Mouse (Mus musculus): ENCODE data around the gene Fkbp4. TPM values are rescaled to one million over a fixed set of nuclear protein-coding genes. Genes with fewer than 3 reads are reported as not detected.
"Not testable (repeated sequence)": the region's sequence is repeated elsewhere in the genome, so short reads cannot be mapped to it uniquely, and the experiment has no call there.

Gene Fkbp4
- polyA plus RNA-seq, 1 experiment from 2014 or later: 727 TPM

DNA sequence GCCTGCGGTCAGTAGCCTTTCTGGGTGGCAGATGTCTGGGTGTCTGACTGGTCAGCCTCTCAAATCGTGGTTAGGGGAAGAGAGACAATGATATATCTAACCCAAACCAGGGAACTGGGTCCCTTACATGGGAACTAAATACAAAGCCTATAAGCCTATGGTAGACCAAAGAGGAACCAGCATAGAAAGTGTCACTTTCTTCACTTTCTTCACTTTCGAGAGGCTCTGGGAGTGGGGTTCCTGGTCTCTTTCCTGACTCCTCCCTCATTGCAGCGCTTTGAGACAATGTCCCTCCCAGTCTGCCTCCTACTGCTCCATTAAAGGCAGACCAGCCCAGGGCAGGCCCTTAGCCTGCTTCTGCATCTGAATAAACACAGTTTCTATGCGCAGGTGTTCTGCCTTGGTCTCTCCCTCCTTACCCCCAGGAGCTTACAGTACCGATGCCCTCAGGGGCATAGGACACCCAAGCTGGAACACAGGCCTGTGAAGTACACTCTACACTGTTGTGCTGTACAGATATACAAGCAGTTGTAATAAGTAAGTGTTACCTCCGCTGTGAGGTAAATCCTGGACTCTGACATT is 29.8 kb downstream of the Fkbp4 start:
- no peak for DNase-seq (ENCODE audit: low spot score)
- Histone ChIP-seq H3K4me1 (no peaks in the 10 kb centered on the region), H3K9me3 (replicated peaks) (no peaks in the 10 kb centered on the region), H3K36me3 (peaks cover 80% of the 10 kb centered on the region), H3K27me3 (ENCODE audit: low read depth, poor library complexity, severe bottlenecking) (no peaks in the 10 kb centered on the region), H3K27ac (replicated peaks) (no peak overlapping the region), H3K4me3 (no peak overlapping the region)
- 88% methylated on average over 7 of the region's 7 CpGs for whole genome bisulfite sequencing

DNA sequence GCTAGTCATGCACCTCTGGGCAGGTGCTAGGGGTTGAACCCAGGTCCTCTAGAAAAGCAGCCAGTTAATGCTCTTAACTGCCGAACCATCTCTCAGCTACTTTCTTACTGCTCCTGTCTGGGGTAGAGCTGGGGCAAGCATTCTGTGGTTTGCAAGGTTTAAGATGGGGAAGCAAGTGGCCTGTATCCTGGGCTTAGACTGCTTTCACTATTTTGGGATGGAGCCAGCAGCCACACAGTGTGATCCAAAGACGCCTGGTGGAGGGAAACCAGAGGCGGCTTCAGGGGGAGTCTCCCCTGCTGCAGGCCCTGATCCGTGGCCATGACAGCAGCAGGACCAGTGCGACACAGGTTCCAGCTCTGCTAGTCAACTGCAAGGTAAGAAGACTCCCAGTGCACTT is 33.8 kb downstream of the Fkbp4 start:
- DNase-seq (ENCODE audit: low spot score): no peak
- Histone ChIP-seq H3K27ac (replicated peaks) (no peak overlapping the region), H3K36me3 (peaks cover 41% of the 10 kb centered on the region), H3K4me3 (no peak overlapping the region), H3K27me3 (ENCODE audit: low read depth, poor library complexity, severe bottlenecking) (no peaks in the 10 kb centered on the region), H3K4me1 (peaks cover 10% of the 10 kb centered on the region), H3K9me3 (replicated peaks) (no peaks in the 10 kb centered on the region)
- WGBS: 55% methylated on average over 5 of the region's 5 CpGs

DNA sequence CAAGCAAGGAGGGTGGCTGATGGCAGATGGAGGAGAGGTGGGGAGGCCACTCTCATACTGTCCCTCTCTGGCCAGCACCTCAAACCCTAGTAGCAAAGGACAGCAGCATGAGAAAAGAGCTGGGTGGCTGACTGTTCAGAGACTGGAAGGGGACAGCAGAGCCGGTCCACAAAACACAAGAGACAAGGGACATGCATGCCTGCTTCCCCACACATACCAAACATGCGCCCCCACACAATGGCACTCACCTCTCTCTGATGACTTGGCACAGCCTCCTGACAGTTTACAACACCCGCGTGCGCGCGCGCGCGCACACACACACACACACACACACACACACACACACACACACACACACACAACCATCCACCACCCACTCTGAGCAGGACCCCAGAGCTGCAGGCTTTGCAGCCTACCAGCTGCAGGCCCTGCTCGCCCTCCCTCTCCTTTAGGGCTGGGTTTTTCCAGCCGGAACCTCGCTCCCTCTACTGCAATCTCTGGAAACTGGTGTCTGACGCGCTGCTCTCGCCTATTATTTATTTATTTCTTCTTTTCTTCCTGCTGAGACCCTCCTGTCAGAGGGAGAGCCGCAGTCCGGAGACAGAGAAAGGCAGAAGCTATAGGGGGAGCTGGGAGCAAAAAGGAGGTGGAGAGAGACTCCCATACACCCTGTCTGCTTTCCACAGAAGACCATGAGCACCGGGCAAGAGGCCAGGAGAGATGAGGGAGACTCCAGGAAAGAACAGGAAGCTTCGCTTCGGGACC is 38.9 kb downstream of the Fkbp4 start:
- H3K4me3 ChIP-seq: peak overlapping the region; percentile 27; the same call in 1 of the 2 replicates
- DNase-seq (ENCODE audit: low spot score): peak; percentile 28

GRCm38 (mm10) chr6:128398996-128399395 is 39.5 kb downstream of the Fkbp4 start, which contains the start of gene Nrip2:
Gene Nrip2, plus strand, starts transcription at chr6:128399296.
- no peak for DNase-seq (ENCODE audit: low spot score)
- no peaks in the 10 kb centered on the region for H3K27me3 ChIP-seq (ENCODE audit: low read depth, poor library complexity, severe bottlenecking)
- H3K4me1 ChIP-seq: peaks cover 15% of the 10 kb centered on the region
- no peaks in the 10 kb centered on the region for H3K9me3 ChIP-seq (replicated peaks)
- H3K27ac ChIP-seq (replicated peaks): peak within 1 kb of the TSS; percentile 24; the same call in 1 of the 2 replicates
- WGBS: 81% methylated on average over 3 of the region's 3 CpGs
- H3K36me3 ChIP-seq: no peaks in the 10 kb centered on the region
- peak within 1 kb of the TSS; percentile 27; the same call in 1 of the 2 replicates for H3K4me3 ChIP-seq

More for the DNA sequence above, 38.9 kb downstream of the Fkbp4 start:
- no peaks in the 10 kb centered on the region for H3K27me3 ChIP-seq (ENCODE audit: low read depth, poor library complexity, severe bottlenecking)
- H3K4me1 ChIP-seq: peaks cover 15% of the 10 kb centered on the region
- 50% methylated on average over 21 of the region's 21 CpGs for WGBS
- peak overlapping the region; percentile 24; the same call in 1 of the 2 replicates for H3K27ac ChIP-seq (replicated peaks)
- H3K36me3 ChIP-seq: no peaks in the 10 kb centered on the region
- H3K9me3 ChIP-seq (replicated peaks): no peaks in the 10 kb centered on the region

GRCm38 (mm10) chr6:128397574-128398261 is 40.8 kb downstream of the Fkbp4 start:
- no peaks in the 10 kb centered on the region for H3K9me3 ChIP-seq (replicated peaks)
- H3K27ac ChIP-seq (replicated peaks): no peak overlapping the region
- no peak overlapping the region for H3K4me3 ChIP-seq
- DNase-seq (ENCODE audit: low spot score): no peak
- WGBS: 80% methylated on average over 7 of the region's 7 CpGs
- no peaks in the 10 kb centered on the region for H3K36me3 ChIP-seq
- H3K27me3 ChIP-seq (ENCODE audit: low read depth, poor library complexity, severe bottlenecking): no peaks in the 10 kb centered on the region
- H3K4me1 ChIP-seq: peaks cover 15% of the 10 kb centered on the region

DNA sequence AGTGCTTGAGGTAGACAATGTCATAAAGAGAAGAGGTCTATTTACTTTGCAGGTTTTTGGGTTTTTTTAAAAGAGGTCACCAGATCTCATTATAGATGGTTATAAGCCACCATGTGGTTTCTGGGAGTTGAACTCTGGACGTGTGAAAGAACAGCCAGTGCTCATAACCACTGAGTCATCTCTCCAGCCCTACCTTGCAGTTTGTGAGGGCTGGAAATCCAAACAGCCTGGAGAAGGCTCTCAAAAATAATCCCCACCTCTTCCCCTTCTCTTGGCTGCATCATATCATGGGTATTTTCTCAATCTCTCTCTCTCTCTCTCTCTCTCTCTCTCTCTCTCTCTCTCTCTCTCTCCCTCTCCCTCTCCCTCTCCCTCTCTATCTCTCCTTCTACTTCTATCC is 47.8 kb downstream of the Fkbp4 start:
- H3K36me3 ChIP-seq: no peaks in the 10 kb centered on the region
- WGBS: 75% methylated on average over 1 of the region's 1 CpGs
- no peaks in the 10 kb centered on the region for H3K9me3 ChIP-seq (replicated peaks)
- H3K27ac ChIP-seq (replicated peaks): no peak overlapping the region
- H3K27me3 ChIP-seq (ENCODE audit: low read depth, poor library complexity, severe bottlenecking): no peaks in the 10 kb centered on the region
- H3K4me1 ChIP-seq: no peaks in the 10 kb centered on the region
- no peak overlapping the region for H3K4me3 ChIP-seq
- no peak for DNase-seq (ENCODE audit: low spot score)

- 100% methylated on average over 1 of the region's 1 CpGs for WGBS
- H3K9me3 ChIP-seq (replicated peaks): no peaks in the 10 kb centered on the region
- H3K27ac ChIP-seq (replicated peaks): no peak overlapping the region
- no peaks in the 10 kb centered on the region for H3K36me3 ChIP-seq
- no peaks in the 10 kb centered on the region for H3K4me1 ChIP-seq
- H3K4me3 ChIP-seq: no peak overlapping the region
- H3K27me3 ChIP-seq (ENCODE audit: low read depth, poor library complexity, severe bottlenecking): no peaks in the 10 kb centered on the region
- no peak for DNase-seq (ENCODE audit: low spot score)
These were observed 49.3 kb downstream of the Fkbp4 start for GRCm38 (mm10) chr6:128389185-128389584.

GRCm38 (mm10) chr6:128385026-128385425 is 53.5 kb downstream of the Fkbp4 start:
- no peaks in the 10 kb centered on the region for H3K27me3 ChIP-seq (ENCODE audit: low read depth, poor library complexity, severe bottlenecking)
- no peaks in the 10 kb centered on the region for H3K4me1 ChIP-seq
- no peaks in the 10 kb centered on the region for H3K36me3 ChIP-seq
- H3K9me3 ChIP-seq (replicated peaks): no peaks in the 10 kb centered on the region
- DNase-seq (ENCODE audit: low spot score): no peak
- no peak overlapping the region for H3K4me3 ChIP-seq
- WGBS: 85% methylated on average over 1 of the region's 1 CpGs
- no peak overlapping the region for H3K27ac ChIP-seq (replicated peaks)

GRCm38 (mm10) chr6:128383752-128384151 is 54.7 kb downstream of the Fkbp4 start:
- 86% methylated on average over 7 of the region's 7 CpGs for WGBS
- no peaks in the 10 kb centered on the region for H3K4me1 ChIP-seq
- H3K27ac ChIP-seq (replicated peaks): no peak overlapping the region
- no peak for DNase-seq (ENCODE audit: low spot score)
- H3K36me3 ChIP-seq: no peaks in the 10 kb centered on the region
- H3K9me3 ChIP-seq (replicated peaks): no peaks in the 10 kb centered on the region
- no peak overlapping the region for H3K4me3 ChIP-seq
- H3K27me3 ChIP-seq (ENCODE audit: low read depth, poor library complexity, severe bottlenecking): no peaks in the 10 kb centered on the region

GRCm38 (mm10) chr6:128381254-128381653 is 57.2 kb downstream of the Fkbp4 start:
- Histone ChIP-seq H3K36me3 (peaks cover 12% of the 10 kb centered on the region), H3K27ac (replicated peaks) (no peak overlapping the region), H3K9me3 (replicated peaks) (no peaks in the 10 kb centered on the region), H3K4me3 (no peak overlapping the region), H3K27me3 (ENCODE audit: low read depth, poor library complexity, severe bottlenecking) (no peaks in the 10 kb centered on the region), H3K4me1 (no peaks in the 10 kb centered on the region; the same call in 1 of the 2 replicates)
- 82% methylated on average over 3 of the region's 3 CpGs for WGBS
- DNase-seq (ENCODE audit: low spot score): no peak

DNA sequence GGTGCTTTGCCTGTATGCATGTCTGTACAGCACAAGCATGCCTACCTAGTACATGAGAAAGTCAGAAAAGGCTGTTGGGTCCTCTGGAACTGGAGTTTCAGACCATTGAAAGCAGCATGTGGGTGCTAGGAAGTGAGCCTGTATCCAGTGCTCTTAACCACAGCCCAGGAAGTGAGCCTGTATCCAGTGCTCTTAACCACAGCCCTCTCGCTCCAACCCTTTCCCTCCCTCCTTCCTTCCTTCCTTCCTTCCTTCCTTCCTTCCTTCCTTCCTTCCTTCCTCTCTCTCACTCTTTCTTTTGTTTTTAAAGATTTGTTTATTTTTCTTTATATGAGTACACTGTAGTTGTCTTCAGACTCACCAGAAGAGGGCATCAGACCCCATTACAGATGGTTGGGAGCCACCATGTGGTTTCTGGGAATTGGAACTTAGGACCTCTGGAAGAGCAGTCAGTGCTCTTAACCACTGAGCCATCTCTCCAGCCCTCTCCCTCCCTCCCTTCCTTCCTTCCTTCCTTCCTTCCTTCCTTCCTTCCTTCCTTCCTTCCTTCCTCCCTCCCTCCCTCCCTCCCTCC is 57.8 kb downstream of the Fkbp4 start:
- H3K9me3 ChIP-seq (replicated peaks); H3K4me1 ChIP-seq; DNase-seq (ENCODE audit: low spot score); H3K4me3 ChIP-seq; H3K27me3 ChIP-seq (ENCODE audit: low read depth, poor library complexity, severe bottlenecking); H3K27ac ChIP-seq (replicated peaks): not testable (repeated sequence)
- H3K36me3 ChIP-seq: peaks cover 18% of the 10 kb centered on the region
- 61% methylated on average over 1 of the region's 1 CpGs for WGBS
